Mouse (Mus musculus) mesoderm, embryonic 11.5 days (tissue): ENCODE data around the gene Grb7.
A peak's percentile ranks its signal among the peaks of the same experiment; 100 is the strongest.

Experiments used
- DNase-seq: peaks from one replicate; pipeline ENCODE4 v3.0.0-alpha.2; 2012; ENCODE audit warnings: low read depth, low spot score

The Grb7 gene

DNA sequence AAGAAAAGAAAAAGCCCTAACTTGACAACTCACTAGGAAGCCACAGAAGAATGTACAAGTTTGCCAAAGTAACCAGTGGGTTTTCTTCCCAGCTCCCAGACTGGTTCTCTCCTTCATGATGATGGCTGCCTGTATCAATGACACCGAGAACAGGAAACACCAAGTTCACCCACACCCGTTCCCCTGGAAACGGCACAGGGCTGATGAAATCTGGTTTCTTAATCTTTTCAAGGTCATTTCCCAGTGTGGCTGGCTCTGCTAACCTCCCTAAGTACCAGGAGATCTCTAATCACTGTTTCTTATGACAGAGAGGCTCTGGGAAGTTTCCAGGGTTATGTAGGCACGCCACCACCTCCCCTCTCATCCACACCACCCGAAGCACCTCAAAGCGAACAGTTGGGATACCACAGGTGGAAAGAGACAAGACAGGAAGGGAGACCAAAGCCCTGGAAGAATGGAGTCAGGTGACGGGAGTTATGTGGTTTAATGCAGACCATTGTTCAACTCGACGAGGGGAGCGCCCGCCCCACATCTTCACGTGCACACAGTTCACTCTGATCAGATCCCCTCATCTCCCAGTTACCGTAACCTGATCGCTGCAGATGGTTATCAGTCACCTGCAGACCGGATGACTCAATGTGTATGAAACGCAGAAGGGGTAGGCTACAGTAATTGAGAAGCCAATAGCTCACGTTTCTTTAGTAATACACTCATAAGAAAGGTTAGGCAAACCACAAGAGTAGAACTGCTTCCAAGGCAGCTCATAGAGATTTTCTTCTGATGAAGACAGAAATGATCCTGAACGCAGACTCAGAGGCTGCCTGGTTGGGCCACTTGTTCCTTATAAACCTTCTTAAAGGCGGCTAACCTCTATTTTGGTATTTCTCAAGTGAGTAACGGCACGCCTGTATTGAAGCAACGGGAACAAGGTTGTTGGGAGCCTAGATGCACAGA lies 23.8 kb downstream of the Grb7 start:
- DNase-seq, result no peak

DNA sequence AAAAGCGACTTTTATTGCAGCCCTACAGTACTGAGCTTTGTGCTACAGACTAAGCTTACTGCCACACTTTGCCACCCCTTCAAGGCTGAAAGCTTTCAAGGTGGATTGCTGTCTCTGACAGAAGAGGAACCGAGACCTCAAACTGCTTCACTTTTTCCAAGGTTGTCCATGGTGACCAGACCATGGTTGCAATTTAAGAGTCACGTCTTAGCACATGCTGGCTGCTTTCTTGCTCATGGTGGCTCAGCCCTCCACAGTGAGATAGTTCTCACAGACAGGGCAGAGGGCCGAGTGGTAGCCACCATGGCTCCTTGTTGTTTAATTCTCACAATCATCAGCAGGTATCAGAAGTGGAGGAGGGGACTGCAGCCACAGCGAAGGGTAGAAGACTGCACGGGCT lies 24.6 kb downstream of the Grb7 start:
- DNase-seq, result no peak

DNA sequence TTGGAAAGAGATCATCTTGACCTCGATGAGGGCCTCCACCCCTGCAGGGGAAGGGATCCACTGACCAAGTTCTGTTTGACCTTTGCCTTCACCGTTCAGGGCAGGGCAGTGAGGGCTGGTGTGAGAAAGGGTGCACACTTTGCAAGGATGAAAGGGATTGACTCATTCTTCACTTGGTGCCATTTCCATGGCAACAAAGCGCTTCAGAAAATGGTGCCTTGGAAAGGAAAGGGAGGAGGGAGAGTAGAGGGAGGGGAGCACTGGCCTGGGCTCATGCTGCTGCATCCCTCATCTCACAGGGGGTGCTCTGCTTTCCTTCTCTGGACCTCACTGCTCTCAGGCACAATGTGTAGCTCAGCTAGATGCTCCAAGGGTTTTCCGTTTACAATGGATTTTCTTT lies 26.5 kb downstream of the Grb7 start:
- peak; percentile 19 for DNase-seq

DNA sequence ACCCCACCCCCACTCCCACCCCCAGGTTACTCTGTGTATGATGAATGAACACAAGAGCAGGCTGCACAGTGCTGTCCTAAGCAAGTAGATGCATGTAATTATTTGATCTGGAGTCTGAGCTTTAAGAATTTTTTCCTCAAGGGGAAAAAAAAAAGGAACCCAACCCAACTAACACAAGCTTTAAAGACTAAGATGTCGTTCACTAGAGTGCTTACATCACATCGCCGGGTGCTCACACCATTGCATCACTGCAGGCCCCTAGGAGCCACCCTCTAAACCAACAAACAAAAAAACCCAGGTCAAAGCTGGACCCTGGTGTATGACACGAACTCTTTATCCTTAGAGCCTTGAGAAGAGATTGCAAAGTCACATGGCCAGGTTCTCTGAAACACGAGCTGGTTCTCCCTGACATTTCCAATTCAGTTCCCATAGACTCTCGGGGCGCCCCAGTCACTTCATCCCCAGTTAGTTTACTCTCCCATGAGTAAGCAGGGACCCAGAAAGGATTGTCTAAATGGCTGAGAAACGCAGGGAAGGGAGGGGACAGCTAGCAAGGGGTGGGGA lies 27.8 kb downstream of the Grb7 start:
- DNase-seq, result no peak

DNA sequence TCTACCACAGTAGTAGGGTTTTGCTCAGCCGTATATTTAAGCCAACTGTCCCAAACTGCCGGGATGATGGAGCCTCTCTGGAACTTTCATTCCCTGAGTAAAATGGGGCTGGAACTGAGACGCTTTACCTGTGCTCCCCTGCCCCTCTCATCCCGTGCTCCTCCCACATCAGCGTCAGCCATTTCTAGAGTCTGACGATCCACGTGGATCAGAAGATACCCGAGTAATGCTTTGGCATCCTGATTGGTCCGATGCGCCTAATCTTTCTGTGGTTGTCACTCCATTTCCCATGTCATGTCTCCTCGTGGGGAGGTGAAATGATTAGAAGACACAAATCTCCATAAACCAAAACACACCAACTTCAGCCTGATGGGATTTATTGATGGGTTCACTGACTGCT lies 28.8 kb downstream of the Grb7 start:
- no peak for DNase-seq

DNA sequence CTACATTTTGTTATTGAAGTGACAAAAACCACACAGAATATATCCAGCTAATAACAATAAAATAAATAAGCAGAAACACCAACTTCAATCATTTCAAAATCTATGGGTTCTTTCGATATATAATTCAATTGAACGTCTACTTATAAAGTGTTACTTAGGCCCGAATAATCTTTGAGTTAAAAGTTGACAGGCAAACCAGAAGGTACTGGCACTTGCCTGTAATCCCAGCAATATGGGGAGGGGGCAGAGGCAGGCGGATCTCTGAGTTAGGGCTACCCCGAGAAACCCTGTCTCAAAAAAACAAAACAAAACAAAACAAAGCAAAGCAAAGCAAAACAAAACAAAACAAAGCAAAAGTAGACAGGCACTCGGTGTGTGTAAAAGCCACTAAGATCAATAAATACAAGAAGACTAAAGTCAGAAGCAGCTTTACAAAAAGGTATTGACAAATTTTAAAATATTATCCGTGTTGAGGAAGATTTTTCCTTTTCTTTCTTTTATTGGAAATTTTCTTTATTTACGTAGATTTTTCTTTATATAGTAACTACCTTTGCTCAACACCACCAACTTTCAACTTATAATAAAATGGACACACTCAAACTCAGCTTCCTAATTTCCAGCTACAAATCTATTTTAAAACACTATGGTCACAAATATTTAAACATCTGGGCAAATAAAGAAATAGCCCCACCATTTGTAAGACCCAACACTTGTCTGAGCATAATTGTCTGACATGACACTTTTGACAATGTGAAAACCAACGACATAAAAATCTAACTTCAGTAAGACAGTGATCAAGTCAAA lies 29.6 kb downstream of the Grb7 start:
- no peak for DNase-seq

DNA sequence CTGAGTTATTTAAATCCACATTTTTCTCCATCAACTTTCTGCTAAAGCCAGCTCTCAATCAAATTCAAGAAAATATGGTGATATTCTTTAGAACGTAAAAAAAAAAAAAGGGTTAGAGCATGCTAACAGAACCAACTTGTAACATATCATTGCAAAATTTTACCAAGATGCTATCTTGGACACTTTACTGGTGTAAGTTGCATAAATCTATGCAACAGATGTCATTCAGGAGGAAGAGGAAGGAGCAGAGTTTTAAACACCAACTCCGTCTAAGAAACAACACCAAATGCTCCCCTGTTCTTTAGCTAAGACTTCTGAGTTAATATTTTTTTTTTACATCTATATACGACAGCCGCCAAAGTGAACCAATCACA lies 30.2 kb downstream of the Grb7 start:
- no peak for DNase-seq

DNA sequence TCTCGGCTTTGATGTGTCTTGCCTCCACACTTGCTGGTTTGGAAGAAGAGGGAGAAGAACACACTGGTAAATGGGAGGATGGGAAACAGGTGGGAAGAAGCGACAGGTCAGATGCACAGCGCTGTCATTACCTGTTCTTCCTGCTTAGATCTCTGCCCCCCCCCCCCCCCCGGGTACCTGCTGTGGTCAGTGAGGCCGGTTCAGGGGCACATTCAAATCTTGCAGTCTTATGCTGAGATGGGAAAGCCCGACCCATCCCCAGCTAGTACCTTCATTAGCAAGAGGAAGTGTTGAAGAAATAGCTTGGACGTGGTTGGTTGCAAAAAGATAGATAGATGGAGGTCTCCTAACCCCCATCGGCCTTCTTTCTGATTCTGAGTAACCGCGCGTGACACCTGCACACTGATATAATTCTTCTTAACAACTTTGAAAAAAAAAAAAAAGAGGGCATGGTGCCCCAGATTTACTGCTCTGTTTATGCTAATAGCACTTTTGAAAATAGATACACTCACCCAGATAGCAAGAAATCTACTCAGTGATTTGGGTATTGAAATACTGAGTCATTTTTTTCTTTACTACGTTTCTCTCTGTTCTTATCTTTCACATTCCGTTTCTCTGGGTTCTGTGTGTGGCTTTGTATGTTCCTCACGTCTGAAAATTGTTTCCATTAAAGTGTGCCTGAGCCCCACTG lies 31.0 kb downstream of the Grb7 start:
- DNase-seq, result no peak

DNA sequence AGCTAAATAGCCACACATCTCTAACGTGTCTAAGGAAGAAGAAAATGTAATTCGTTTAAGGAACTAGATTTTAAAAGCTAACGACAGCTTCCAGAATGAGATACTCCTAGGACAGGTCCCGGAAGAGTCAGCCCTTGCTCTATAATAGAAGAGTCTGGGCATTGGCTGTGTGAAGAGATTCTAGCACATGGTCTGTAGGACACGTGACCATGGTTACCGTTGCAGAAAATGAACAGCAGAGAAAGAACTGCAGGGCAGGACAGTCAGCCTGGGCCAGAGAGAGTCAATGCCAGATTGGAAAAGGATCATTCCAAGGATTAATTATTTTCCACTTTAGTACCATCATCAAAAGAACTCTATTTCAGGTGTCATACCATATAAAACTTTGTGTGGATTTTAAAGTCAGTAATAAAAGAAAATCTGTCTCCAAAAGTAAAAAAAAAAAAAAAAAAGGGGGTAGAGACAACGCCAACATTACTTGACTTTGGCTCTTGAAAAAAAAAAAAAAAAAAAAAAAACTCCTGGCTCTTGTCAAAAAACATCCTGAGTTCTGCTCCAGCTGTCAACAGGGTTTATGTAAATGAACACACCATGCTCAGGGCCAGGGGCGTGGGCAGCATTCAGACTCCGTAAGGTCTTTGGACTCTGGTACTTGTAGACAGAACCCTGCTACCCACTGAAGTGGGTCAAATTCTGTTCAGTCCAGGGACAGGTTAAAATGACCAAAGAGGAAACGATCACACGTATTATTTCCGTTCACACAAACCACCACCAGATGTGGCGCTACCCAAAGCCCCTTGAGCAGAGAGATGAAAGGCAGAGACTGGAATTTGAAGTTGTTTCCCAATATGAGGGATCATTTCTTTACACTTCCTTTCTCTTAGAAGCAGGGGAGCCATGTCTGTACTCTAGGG lies 33.1 kb downstream of the Grb7 start:
- no peak for DNase-seq

DNA sequence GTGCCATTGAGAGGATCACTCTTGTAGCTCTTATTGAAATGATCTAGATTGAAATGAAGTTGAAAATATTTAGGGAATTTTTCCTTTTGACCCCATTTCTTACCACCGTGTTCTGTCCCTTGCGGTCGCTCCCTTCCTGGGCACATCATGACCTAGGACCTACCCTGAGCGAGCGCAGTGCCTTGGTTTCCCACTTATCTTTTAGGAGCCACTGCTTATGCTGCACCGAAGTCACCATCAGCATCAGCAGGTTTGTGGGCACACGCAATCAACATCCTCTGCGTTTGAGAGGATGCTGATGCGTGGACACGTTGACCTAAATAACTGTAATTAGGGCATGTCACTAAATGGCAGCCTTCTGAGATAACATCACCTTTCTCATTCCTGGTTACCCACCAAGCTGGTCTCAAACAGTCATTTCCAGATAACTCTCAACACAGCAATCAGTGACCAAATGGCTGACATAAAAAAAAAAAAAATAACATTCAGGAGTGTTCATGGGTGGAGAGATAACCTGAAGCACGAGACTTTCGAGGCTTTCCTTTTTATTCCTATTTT lies 33.8 kb downstream of the Grb7 start:
- no peak for DNase-seq

DNA sequence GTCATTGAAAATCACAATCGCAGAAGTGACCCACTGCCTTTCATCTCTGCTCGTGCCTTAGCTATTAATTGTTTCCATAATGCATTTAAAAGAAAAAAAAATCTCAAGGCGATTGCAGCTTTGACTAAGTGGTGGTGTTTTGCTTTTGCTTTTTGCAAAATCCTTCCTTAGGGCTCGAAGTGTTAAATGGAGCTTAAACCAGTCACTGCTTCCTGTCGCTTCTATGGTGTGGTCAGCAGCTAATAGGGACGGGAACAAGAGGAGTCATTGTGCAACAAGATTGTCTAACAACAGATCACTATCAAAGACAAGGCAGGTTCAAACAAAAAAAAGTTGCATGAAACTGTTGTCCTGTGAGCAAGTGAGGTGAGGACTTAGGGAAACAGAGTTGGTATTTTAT lies 35.0 kb downstream of the Grb7 start:
- no peak for DNase-seq

DNA sequence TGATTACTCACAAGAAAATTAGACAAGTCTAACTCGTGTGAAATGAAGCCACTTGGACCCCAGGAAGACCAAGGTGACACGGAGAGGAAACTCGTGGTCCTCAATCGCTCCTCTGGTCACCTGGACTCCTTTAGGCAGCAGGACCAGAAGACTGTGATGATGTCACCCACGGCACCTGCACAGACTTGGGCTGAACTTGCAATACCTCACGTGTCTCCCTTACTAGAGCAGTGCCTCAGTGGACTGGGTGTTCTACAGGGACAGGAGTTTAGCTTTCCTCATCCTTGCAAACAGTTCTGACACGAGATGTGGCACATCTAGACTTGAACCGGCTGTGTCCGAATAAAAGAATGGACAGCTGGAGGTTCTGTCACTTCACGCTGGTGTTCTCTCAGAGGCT lies 35.9 kb downstream of the Grb7 start:
- no peak for DNase-seq

DNA sequence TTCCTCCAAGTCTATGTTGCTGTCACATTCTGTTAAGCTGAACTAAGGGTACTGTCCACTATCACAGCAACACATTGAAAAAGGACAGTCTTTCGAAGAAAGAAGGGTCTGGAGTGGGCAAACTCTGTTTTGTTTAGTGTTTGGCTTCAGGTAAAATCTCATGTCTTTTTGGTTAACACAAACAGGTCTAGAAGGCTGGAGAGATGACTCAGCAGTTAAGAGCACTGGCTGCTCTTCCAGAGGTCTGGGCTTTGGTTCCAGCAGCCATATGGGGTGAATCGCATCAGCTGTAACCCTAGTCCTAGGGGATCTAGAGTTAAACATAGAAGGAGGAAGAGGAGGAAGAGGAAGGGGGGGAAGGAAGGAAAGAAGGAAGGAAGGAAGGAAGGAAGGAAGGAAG lies 39.6 kb downstream of the Grb7 start:
- DNase-seq, result no peak

DNA sequence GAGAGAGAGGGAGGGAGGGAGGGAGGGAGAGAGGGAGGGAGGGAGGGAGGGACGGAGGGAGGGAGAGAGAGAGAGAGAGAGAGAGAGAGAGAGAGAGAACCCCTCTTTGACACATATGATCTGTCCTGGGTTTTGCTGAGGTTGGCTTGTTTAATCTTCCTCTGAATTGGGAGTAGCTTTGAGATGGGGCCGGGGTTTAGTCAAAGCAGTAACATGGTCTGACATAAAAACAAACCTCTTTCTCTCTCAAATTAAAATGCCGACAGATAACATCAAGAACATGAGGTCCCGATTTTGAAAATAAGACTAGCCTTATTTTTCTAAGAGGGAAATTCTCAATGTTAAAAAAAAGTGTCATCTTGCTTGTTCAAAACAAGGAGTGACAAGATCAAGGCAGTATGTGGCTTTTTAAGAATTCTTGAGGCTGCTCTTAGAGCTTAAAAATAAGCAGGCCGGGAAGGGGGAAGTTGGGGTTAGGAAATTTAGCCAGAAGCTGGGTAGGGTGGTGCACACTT lies 41.4 kb downstream of the Grb7 start:
- DNase-seq, result no peak

DNA sequence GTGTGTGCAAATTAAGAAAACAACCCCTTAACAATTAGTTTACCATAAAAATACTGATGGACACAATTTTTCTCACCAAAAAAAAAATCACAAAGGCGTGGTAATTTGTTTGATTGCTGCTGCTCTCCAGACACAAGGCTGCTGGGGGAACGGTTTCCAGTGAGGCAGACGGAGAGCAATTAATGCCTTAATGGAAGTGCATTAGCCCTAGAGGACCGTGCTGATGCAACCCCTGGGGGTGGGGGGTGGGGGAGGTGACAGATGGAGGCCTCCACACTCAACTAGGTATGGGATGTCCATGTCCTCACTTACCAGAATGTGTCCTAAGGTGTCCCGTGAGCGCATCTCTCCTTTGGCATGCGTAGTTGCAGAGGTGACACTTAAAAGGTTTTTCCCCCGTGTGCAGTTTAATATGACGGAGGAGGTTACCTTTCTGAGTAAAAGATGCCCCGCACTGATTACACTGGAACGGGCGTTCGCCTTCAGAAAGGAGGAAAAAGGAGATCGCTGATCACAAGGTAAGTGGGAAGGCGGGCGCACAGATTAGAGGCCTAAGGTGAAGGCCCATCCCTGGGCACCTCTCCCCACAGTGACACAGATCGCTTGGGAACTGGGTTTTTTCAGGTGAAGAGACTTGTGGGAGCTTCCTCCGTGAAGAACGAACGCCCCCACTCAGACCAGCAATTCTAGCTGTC lies 42.5 kb downstream of the Grb7 start:
- peak; percentile 39 for DNase-seq

DNA sequence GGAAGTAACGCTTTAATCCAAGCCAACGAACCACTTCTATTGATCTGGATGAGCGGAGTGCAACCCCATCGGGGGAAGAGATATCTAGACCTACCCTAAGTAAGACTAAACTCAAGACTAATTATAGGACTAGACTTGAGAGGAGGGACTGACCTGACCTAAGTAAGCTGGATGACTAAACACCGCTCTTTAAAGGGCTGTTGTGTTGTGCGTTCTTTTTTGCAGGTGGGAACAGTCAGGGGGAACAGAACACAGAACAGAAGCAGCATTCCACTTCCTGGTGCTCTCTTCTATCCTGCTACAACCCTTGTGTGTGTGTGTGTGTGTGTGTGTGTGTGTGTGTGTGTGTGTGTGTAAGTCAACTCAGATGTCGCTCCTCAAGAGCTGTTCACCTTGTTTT lies 45.4 kb downstream of the Grb7 start:
- DNase-seq, result no peak

DNA sequence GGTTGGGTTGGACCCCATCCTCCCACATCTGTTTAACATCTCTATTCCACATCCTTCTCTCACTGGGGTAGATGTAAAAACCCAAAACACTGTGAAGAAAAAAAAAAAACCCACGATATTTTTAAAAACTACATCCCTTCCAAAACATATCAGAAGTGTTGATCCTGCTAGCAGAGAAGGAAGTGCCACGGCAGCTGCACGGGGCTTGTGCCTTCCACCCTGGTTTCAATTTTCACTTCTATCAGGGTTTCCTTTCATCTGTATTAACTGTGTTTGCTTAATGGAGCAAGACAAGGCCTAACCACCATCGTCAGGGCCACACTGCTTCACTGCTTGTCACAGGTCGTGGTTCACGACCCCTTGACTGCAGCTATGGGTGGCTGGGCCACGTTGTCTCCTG lies 46.8 kb downstream of the Grb7 start:
- DNase-seq, result peak; percentile 39

DNA sequence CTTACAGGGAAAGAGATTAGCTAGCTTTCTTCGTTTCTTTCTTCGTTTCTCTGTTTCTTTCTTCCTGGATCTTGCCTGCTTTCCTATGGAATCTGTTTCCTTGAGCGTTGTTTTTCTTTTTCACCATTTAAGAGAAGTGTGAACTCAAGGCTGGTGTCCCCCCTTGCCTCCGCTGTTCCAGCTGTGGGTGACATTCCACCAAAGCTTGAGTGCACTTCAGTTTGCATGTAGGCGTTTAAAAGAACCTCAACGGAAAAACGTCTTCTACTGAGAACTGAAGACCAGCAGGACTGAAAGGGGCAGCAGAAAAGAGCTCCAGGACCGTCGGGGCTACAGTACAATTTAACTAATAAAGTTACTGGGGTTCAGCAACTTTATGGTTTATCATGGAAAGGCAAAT lies 47.2 kb downstream of the Grb7 start:
- no peak for DNase-seq

DNA sequence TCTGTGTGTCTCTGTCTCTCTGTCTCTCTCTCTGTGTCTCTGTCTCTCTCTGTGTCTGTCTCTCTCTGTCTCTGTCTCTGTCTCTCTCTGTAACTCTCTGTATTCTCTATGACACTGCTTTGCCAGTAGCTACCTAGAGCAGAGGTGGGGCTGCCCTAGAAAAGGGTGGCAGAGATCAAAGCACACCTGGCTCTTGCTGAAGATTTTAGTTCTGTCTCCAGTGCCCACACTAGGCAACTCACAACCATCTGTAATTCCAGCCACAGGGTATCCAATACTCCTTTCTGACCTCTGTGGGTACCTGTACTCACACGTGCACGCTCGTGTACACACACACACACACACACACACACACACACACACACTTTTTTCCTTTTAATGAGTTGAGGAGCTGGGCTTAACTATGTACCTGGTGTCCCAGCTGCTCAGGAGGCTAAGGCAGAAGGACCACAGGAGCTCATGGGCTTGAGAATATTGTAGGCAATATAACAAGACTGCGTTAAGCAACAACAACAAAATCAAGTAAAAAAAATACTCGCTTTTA lies 49.1 kb downstream of the Grb7 start:
- DNase-seq, result no peak
